Mouse (Mus musculus): ENCODE results near the gene Sorbs1. TPM values are rescaled to one million over a fixed set of nuclear protein-coding genes. Genes with fewer than 3 reads are reported as not detected.

The Sorbs1 gene
- polyA plus RNA-seq, 1 experiment: 79.3 TPM

- DNase-seq: no peak
- Histone ChIP-seq H3K27ac (ENCODE audit: insufficient read depth, low read length) (no peak overlapping the region), H3K4me1 (ENCODE audit: control insufficient read depth, insufficient read depth, low read length) (peaks cover 13% of the 10 kb centered on the region), H3K27me3 (ENCODE audit: control insufficient read depth, insufficient read depth, low read length) (no peaks in the 10 kb centered on the region), H3K4me3 (replicated peaks; ENCODE audit: insufficient read depth, low read depth, low read length) (no peak overlapping the region)
- TF ChIP-seq POLR2A (IDR thresholded peaks at IDR 0.05; ENCODE audit: borderline replicate concordance, insufficient read depth, low read length): no peak
- no peak for TF ChIP-seq CTCF (IDR thresholded peaks at IDR 0.05; ENCODE audit: borderline replicate concordance, insufficient read depth, low read depth, low read length)
- WGBS: 51% methylated on average over 7 of the region's 7 CpGs
These were observed 112.4 kb downstream of the Sorbs1 start for GRCm38 (mm10) chr19:40401213-40401612.

- WGBS: 87% methylated on average over 11 of the region's 11 CpGs
- TF ChIP-seq CTCF (IDR thresholded peaks at IDR 0.05; ENCODE audit: borderline replicate concordance, insufficient read depth, low read depth, low read length): no peak
- TF ChIP-seq POLR2A (IDR thresholded peaks at IDR 0.05; ENCODE audit: borderline replicate concordance, insufficient read depth, low read length): no peak
- DNase-seq: no peak
- Histone ChIP-seq H3K27ac (ENCODE audit: insufficient read depth, low read length) (no peak overlapping the region), H3K27me3 (ENCODE audit: control insufficient read depth, insufficient read depth, low read length) (no peaks in the 10 kb centered on the region), H3K4me3 (replicated peaks; ENCODE audit: insufficient read depth, low read depth, low read length) (no peak overlapping the region), H3K4me1 (ENCODE audit: control insufficient read depth, insufficient read depth, low read length) (peaks cover 18% of the 10 kb centered on the region)
These were observed 113.1 kb downstream of the Sorbs1 start for GRCm38 (mm10) chr19:40400426-40401030.

GRCm38 (mm10) chr19:40395757-40396661 is 117.6 kb downstream of the Sorbs1 start:
- Histone ChIP-seq H3K4me1 (ENCODE audit: control insufficient read depth, insufficient read depth, low read length) (peaks cover 38% of the 10 kb centered on the region), H3K27me3 (ENCODE audit: control insufficient read depth, insufficient read depth, low read length) (no peaks in the 10 kb centered on the region), H3K27ac (ENCODE audit: insufficient read depth, low read length) (peak overlapping the region; percentile 84), H3K4me3 (replicated peaks; ENCODE audit: insufficient read depth, low read depth, low read length) (no peak overlapping the region)
- no peak for TF ChIP-seq POLR2A (IDR thresholded peaks at IDR 0.05; ENCODE audit: borderline replicate concordance, insufficient read depth, low read length)
- TF ChIP-seq CTCF (IDR thresholded peaks at IDR 0.05; ENCODE audit: borderline replicate concordance, insufficient read depth, low read depth, low read length): no peak
- WGBS: 24% methylated on average over 14 of the region's 14 CpGs
- DNase-seq: peak; percentile 70 to 84

GRCm38 (mm10) chr19:40395321-40395695 is 118.3 kb downstream of the Sorbs1 start:
- WGBS: 64% methylated on average over 12 of the region's 12 CpGs
- Histone ChIP-seq H3K27me3 (ENCODE audit: control insufficient read depth, insufficient read depth, low read length) (no peaks in the 10 kb centered on the region), H3K4me1 (ENCODE audit: control insufficient read depth, insufficient read depth, low read length) (peaks cover 38% of the 10 kb centered on the region), H3K27ac (ENCODE audit: insufficient read depth, low read length) (peak overlapping the region; percentile 84), H3K4me3 (replicated peaks; ENCODE audit: insufficient read depth, low read depth, low read length) (no peak overlapping the region)
- no peak for DNase-seq
- TF ChIP-seq CTCF (IDR thresholded peaks at IDR 0.05; ENCODE audit: borderline replicate concordance, insufficient read depth, low read depth, low read length) (no peak), POLR2A (IDR thresholded peaks at IDR 0.05; ENCODE audit: borderline replicate concordance, insufficient read depth, low read length) (no peak)

- H3K4me3 ChIP-seq (replicated peaks; ENCODE audit: insufficient read depth, low read depth, low read length): no peak overlapping the region
- peak overlapping the region; percentile 84 for H3K27ac ChIP-seq (ENCODE audit: insufficient read depth, low read length)
- no peaks in the 10 kb centered on the region for H3K27me3 ChIP-seq (ENCODE audit: control insufficient read depth, insufficient read depth, low read length)
- WGBS: 76% methylated on average over 10 of the region's 10 CpGs
- TF ChIP-seq POLR2A (IDR thresholded peaks at IDR 0.05; ENCODE audit: borderline replicate concordance, insufficient read depth, low read length): no peak
- no peak for TF ChIP-seq CTCF (IDR thresholded peaks at IDR 0.05; ENCODE audit: borderline replicate concordance, insufficient read depth, low read depth, low read length)
- H3K4me1 ChIP-seq (ENCODE audit: control insufficient read depth, insufficient read depth, low read length): peaks cover 38% of the 10 kb centered on the region
- no peak for DNase-seq
These were observed 118.8 kb downstream of the Sorbs1 start for GRCm38 (mm10) chr19:40394555-40395320.

GRCm38 (mm10) chr19:40392795-40393392 is 120.7 kb downstream of the Sorbs1 start:
- whole genome bisulfite sequencing: 92% methylated on average over 5 of the region's 5 CpGs

GRCm38 (mm10) chr19:40391469-40391868 is 122.1 kb downstream of the Sorbs1 start:
- Histone ChIP-seq H3K27ac (ENCODE audit: insufficient read depth, low read length) (no peak overlapping the region), H3K4me3 (replicated peaks; ENCODE audit: insufficient read depth, low read depth, low read length) (no peak overlapping the region), H3K27me3 (ENCODE audit: control insufficient read depth, insufficient read depth, low read length) (no peaks in the 10 kb centered on the region; the same call in 1 of the 2 replicates), H3K4me1 (ENCODE audit: control insufficient read depth, insufficient read depth, low read length) (peaks cover 30% of the 10 kb centered on the region)
- DNase-seq: peak; percentile 79 to 90
- no peak for TF ChIP-seq POLR2A (IDR thresholded peaks at IDR 0.05; ENCODE audit: borderline replicate concordance, insufficient read depth, low read length)
- TF ChIP-seq CTCF (IDR thresholded peaks at IDR 0.05; ENCODE audit: borderline replicate concordance, insufficient read depth, low read depth, low read length): peak; percentile 94
- 8% methylated on average over 6 of the region's 6 CpGs for WGBS

More at GRCm38 (mm10) chr19:40392795-40393392, 120.7 kb downstream of the Sorbs1 start:
- Histone ChIP-seq H3K27me3 (ENCODE audit: control insufficient read depth, insufficient read depth, low read length) (no peaks in the 10 kb centered on the region), H3K4me3 (replicated peaks; ENCODE audit: insufficient read depth, low read depth, low read length) (no peak overlapping the region), H3K27ac (ENCODE audit: insufficient read depth, low read length) (no peak overlapping the region), H3K4me1 (ENCODE audit: control insufficient read depth, insufficient read depth, low read length) (peaks cover 38% of the 10 kb centered on the region)
- DNase-seq: no peak
- TF ChIP-seq CTCF (IDR thresholded peaks at IDR 0.05; ENCODE audit: borderline replicate concordance, insufficient read depth, low read depth, low read length) (no peak), POLR2A (IDR thresholded peaks at IDR 0.05; ENCODE audit: borderline replicate concordance, insufficient read depth, low read length) (no peak)

Measured in cerebellum, adult 2 months (tissue).